Mouse (Mus musculus) ES-Bruce4 (cell line): ENCODE measurements around the gene Slc29a3. TPM values are rescaled to one million over a fixed set of nuclear protein-coding genes. Genes with fewer than 3 reads are reported as not detected.
A peak's percentile ranks its signal among the peaks of the same experiment; 100 is the strongest.

Experiments used
- H3K27ac ChIP-seq: 2 replicates; pipeline ENCODE4 v1.5.1; 2012; ENCODE audit warnings: low read length, inconsistent platforms; ENCODE audit not compliant: insufficient read depth
- H3K27me3 ChIP-seq: 2 replicates; pipeline ENCODE4 v1.6.1; 2012; ENCODE audit warnings: mild to moderate bottlenecking, low read length, inconsistent platforms; ENCODE audit not compliant: control insufficient read depth, poor library complexity, insufficient read depth, severe bottlenecking
- H3K36me3 ChIP-seq: 2 replicates; pipeline ENCODE4 v1.6.1; 2012; ENCODE audit warnings: inconsistent platforms, mild to moderate bottlenecking, low read length, moderate library complexity; ENCODE audit not compliant: control insufficient read depth, poor library complexity, insufficient read depth, severe bottlenecking
- H3K4me1 ChIP-seq: one replicate; pipeline ENCODE4 v1.8.1; 2011; ENCODE audit warnings: low read length; ENCODE audit not compliant: control insufficient read depth, insufficient read depth
- H3K4me3 ChIP-seq: 2 replicates; pipeline ENCODE4 v1.5.1; 2011; ENCODE audit warnings: low read depth, mild to moderate bottlenecking, low read length
- H3K9ac ChIP-seq: 2 replicates; pipeline ENCODE4 v1.6.1; 2012; ENCODE audit warnings: low read depth, mild to moderate bottlenecking, inconsistent platforms; ENCODE audit not compliant: poor library complexity, severe bottlenecking
- H3K9me3 ChIP-seq: replicated peaks from 2 replicates; pipeline ENCODE4 v1.6.1; 2012; ENCODE audit warnings: mild to moderate bottlenecking, low read length, inconsistent platforms; ENCODE audit not compliant: control insufficient read depth, poor library complexity, insufficient read depth, severe bottlenecking
- CTCF ChIP-seq: IDR thresholded peaks from one replicate; pipeline ENCODE4 v1.8.1; 2011; ENCODE audit warnings: low read depth, low read length
- EP300 ChIP-seq: IDR thresholded peaks from 2 replicates; pipeline ENCODE4 v1.6.1; 2011; ENCODE audit warnings: low read depth, low read length; ENCODE audit not compliant: insufficient read depth
- POLR2A ChIP-seq: IDR thresholded peaks from one replicate; pipeline ENCODE4 v1.8.1; 2011; ENCODE audit warnings: low read length; ENCODE audit not compliant: insufficient read depth
- polyA plus RNA-seq: library from polyadenylated mRNA; stranded (reverse); fragments of >200 nt; gene quantifications from 2 replicates; pipeline ENCODE4 v1.2.4, GENCODE M21; 2011; ENCODE audit warnings: low read depth; ENCODE audit not compliant: missing spikeins, insufficient read depth, insufficient read length

Slc29a3 gene
- polyA plus RNA-seq, 1 experiment, result 8.7 TPM

GRCm38 (mm10) chr10:60775473-60775872 is 22.9 kb upstream of the Slc29a3 start:
- TF ChIP-seq CTCF (peak; percentile 60), POLR2A (no peak)
- Histone ChIP-seq H3K4me1 (peaks cover 2% of the 10 kb centered on the region), H3K9ac (no peak overlapping the region), H3K36me3 (no peaks in the 10 kb centered on the region), H3K9me3 (no peaks in the 10 kb centered on the region), H3K27me3 (no peaks in the 10 kb centered on the region), H3K4me3 (no peak overlapping the region), H3K27ac (no peak overlapping the region)

DNA sequence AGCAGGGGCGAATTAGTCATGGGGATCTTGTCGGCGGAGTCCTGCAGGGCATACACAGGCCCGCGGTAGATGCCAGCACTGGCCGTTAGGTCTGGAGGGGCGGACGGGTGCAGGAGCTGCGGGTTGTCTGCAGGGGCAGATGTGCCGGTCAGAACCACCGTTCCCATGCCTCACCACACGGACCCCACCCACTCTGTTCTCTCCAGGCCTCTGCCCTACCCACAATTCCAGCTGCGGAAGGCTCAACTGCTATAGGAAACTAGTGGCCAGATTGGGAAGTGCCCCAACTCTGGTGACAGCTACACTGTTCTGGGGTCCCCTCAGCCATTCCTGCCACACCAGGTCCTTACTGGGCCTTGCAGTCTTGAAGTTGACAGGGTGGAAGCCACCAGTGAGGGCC is 22.0 kb upstream of the Slc29a3 start:
- Histone ChIP-seq H3K4me3 (peak overlapping the region; percentile 22), H3K27me3 (no peaks in the 10 kb centered on the region), H3K9ac (no peak overlapping the region), H3K4me1 (peaks cover 2% of the 10 kb centered on the region), H3K27ac (no peak overlapping the region), H3K36me3 (no peaks in the 10 kb centered on the region), H3K9me3 (no peaks in the 10 kb centered on the region)
- TF ChIP-seq POLR2A (no peak), CTCF (peak; percentile 4), EP300 (0 out of 2 replicates have a peak, but pooled peaks have one; percentile 12)

DNA sequence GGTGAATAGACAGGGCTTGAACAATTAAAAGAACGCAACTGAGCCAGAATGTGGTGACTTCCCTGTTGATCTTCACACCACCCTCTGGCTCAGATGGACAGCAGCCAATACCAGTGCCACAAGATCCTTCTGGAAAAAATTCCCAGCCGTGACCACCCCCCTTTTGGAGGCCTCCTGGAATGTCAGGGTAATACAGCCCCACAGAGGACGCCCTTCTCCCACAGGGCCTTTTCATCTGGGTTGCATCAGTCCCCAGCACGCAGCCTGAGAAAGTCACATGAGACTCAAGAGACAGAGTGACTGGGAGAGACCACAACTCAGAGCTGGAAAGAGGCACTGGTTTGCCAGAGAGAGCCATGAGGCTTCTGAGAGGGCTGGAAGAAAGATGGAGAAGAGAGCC is 18.3 kb upstream of the Slc29a3 start:
- Histone ChIP-seq H3K4me1 (peaks cover 8% of the 10 kb centered on the region), H3K4me3 (no peak overlapping the region), H3K36me3 (no peaks in the 10 kb centered on the region), H3K9me3 (no peaks in the 10 kb centered on the region), H3K9ac (no peak overlapping the region), H3K27me3 (no peaks in the 10 kb centered on the region), H3K27ac (no peak overlapping the region)
- TF ChIP-seq CTCF, result no peak
- no peak for TF ChIP-seq EP300
- no peak for TF ChIP-seq POLR2A

DNA sequence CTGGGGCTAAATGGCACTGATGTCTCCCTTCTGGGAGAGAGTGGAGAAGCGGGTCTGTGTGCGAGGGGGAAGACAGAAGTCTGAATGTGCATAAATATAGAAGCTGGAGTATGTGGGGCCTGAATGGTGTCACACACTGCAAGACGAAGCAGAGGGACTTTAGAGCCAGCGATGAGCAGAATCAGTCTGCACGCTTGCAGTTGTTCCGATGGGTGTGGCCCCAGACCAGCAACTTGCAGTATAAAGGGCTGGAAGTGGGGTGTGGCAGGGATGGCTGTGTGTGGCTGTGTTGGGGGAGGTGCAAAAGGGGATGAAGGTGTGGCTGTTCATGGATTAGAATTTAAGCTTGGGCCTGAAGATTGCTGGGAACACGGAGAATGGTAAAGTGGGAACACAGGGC is 16.0 kb upstream of the Slc29a3 start:
- no peak overlapping the region for H3K27ac ChIP-seq
- H3K4me3 ChIP-seq, result no peak overlapping the region
- H3K27me3 ChIP-seq, result no peaks in the 10 kb centered on the region
- no peak overlapping the region for H3K9ac ChIP-seq
- no peaks in the 10 kb centered on the region for H3K9me3 ChIP-seq
- H3K4me1 ChIP-seq, result peaks cover 8% of the 10 kb centered on the region
- H3K36me3 ChIP-seq, result no peaks in the 10 kb centered on the region
- TF ChIP-seq EP300 (peak; percentile 89), CTCF (no peak), POLR2A (no peak)

- no peaks in the 10 kb centered on the region for H3K9me3 ChIP-seq
- TF ChIP-seq EP300 (no peak), CTCF (no peak), POLR2A (no peak)
- H3K36me3 ChIP-seq, result no peaks in the 10 kb centered on the region
- no peak overlapping the region for H3K27ac ChIP-seq
- peaks cover 8% of the 10 kb centered on the region for H3K4me1 ChIP-seq
- H3K4me3 ChIP-seq, result no peak overlapping the region
- H3K27me3 ChIP-seq, result no peaks in the 10 kb centered on the region
- H3K9ac ChIP-seq, result no peak overlapping the region
Measured at GRCm38 (mm10) chr10:60767400-60767799, 14.8 kb upstream of the Slc29a3 start.

DNA sequence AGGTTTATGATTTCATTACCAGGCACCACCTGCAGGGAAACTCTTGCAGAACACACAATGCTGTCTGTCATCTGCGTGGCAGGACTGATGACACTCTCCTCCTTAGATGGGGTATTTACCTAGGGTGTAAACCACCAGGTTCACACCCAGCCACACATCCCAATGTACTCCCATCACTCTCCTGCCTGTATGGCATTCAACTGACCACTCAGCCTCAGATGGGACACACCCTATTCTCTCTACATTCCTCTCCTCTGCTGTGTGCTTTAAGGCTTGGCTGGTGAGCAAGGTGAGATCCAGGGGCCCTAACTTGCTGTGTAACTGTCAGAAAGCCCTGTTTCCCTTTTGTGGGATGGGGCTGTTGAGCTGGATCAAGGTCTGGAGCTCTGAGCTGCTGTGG is 9.5 kb upstream of the Slc29a3 start:
- no peaks in the 10 kb centered on the region for H3K9me3 ChIP-seq
- no peak for TF ChIP-seq CTCF
- no peak for TF ChIP-seq EP300
- H3K27me3 ChIP-seq, result no peaks in the 10 kb centered on the region
- H3K36me3 ChIP-seq, result no peaks in the 10 kb centered on the region
- no peak overlapping the region for H3K4me3 ChIP-seq
- H3K4me1 ChIP-seq, result no peaks in the 10 kb centered on the region
- H3K27ac ChIP-seq, result no peak overlapping the region
- H3K9ac ChIP-seq, result no peak overlapping the region
